Mouse (Mus musculus) cerebellum, adult 11 months (tissue): ENCODE data around the gene Csf2rb.
"Not testable (repeated sequence)": the region's sequence is repeated elsewhere in the genome, so short reads cannot be mapped to it uniquely, and the experiment has no call there.

Experiments
- DNase-seq: peaks from one replicate; pipeline ENCODE4 v3.0.0; 2022

Gene Csf2rb

DNA sequence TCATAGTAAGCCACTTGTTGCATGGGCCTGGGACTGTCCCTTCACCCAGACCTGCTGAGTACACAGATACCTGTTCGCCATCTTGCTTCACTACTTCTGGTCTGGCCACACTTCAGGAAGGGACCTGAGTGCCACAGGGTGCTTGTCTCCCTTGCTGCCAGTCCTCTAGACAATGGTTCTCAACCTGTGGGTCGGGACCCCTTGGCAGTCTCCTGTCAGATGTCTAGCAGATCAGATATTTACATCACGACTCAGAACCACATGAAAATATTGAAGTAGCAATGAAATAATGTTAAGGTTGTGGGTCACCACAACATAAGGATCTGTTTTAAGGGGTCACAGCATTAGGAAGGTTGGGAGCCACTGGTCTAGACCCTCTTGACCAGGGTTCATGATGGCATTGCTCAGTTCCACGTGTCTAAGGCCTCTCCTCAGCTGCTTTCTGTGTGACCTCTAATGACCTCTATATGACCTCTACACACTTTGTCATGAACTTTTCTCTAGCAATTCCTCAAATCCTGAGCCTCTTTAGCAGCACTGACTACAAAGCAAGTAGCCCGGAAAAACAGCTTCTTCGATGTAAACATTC, 2.3 kb downstream of the Csf2rb start:
- not testable (repeated sequence) for DNase-seq

GRCm38 (mm10) chr15:78328520-78329097, 3.1 kb downstream of the Csf2rb start:
- no peak for DNase-seq

DNA sequence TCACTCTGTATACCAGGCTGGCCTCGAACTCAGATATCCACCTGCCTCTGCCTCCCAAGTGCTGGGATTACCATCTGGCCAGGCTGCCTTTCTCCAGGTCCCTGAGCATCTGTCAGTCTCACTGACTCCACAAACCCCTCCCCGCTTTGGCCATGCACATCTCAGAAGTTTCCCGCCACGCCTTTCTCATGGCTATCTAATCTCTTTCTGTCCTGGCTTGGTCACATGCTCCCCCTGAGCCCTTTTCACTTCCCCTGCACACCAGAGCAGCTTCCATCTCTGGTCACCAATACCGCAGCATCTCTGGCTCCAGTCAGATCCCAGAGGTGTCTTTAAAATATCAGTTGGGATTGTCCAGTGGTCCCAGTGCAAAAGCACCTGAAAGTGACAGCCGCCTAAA, 4.4 kb downstream of the Csf2rb start:
- not testable (repeated sequence) for DNase-seq

DNA sequence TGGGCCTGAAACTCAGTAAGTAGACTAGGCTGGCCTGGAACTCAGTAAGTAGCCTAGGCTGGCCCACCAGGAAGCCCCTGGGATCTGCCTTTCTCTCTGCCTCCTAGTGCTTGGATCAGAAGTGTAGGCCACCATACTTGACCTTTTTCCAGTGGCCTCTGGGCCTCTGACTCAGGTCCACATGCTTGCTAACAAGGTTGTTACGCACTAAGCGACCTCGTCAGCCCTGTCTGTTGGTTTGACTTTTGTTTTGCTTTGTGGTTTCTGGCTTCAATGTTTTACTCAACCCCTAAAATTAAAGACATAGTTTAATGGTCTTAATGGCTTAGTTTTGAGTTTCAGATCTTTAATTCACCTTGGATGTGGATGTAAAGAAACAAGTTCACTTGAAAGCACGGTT, 5.2 kb downstream of the Csf2rb start:
- no peak for DNase-seq

GRCm38 (mm10) chr15:78331523-78332340, 6.2 kb downstream of the Csf2rb start:
- no peak for DNase-seq

- no peak for DNase-seq
Observed at GRCm38 (mm10) chr15:78332981-78333380, 7.4 kb downstream of the Csf2rb start.

GRCm38 (mm10) chr15:78334380-78334779, 8.8 kb downstream of the Csf2rb start:
- DNase-seq, result no peak

DNA sequence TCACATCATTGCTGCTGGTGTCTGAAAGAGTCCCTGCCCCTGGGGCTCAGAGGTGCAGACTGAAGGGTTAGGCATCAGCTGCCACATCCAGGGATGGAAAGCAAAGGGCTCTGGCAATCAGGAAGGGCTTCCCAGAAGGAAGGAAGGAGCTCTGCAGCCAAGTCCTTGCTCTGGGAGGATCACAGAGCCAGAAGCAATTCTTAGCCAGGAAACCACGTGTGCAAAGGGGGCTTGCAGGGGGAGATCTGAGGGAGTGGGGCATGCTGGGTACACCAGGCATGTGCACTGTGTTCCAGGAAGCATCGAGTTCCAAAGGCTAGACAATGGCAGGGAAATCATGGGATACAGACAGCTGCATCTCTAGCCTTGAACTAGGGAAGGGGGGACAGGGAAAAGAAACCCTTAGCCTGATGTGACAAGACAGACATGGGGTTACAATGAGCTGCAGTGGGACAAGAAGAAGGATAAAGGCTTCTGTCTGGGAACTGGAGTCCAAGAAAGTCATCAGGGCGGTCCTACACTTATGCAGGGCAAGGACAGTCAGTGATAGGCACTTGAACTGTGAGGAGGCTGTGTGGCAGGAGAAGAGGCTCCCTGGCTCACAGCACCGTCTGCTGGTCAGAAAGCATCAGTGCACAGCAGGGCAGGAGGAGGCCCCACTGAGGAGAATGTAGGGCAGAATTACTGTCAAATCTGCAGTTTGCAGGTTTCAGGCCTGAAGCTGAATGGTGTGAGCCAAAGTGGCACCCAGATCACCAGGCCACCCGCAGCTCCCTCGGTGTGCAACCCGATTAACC, 14.3 kb downstream of the Csf2rb start:
- peak; percentile 27 for DNase-seq

DNA sequence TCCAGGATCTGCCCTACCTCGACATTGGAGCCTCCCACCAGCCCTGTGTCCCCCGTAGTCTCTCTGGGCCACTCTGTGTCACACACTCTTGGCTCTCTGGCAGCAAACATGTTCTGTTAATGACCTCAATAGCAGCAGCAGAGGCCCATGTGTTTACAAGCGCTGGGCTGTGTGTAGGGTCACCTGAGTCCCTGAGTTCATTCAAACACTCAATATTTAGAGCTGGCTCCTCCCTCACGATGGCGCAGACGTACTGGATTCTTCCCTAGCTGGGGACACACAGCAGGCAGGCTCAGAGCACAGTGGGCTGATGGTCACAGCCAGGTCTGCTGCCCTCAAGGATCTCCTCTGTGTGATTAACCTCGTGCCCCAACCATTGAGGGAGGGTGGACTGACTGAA, 15.4 kb downstream of the Csf2rb start:
- DNase-seq, result not testable (repeated sequence)

GRCm38 (mm10) chr15:78343683-78344082, 18.1 kb downstream of the Csf2rb start:
- DNase-seq, result no peak

DNA sequence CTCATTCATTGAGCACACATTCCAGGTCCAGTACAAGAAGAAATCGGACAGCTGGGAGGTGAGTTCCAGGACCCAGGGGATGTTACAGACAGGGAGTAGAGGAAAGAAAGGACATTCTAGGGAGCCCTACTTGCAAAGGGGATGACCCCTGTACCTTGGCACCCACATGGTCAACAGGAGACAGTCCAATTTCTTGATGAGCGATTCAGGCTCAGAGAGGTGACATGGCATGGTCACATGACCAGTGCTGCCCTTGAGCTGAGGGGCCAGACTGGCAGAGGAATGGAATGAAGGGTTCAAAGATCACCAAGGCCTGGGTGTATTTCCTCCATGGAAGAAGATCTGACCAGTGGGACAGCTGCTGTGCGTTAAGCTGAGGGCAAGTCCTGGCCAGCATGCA, 19.0 kb downstream of the Csf2rb start:
- no peak for DNase-seq

DNA sequence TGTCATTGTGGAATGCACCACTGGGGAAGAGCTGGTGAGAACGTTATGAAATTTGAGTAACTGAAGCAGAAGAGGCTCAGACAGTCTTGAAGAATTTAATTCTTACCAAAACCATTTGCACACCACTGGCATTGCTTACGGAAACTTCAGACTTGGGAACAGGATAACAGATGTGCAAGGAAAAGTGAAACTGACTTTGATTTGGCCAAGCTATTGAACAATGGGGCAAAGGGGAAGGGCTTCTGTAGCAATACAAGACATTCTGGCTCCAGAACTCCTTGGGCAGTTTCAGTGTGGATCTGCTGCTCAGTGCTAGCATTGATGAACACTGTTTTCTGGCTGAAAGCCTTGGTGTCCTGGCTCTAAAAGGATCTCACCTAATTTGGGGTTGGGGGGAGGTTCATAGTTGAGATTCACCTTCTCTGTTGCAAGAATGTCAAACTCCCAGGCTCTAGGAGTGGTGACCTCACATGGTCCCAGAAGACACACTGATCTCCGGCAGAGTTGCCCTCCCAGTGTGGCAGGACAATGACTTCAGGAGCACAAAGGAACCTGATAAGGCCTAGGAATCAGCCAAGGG, 26.1 kb downstream of the Csf2rb start:
- DNase-seq, result no peak

GRCm38 (mm10) chr15:78354958-78355357, 29.4 kb downstream of the Csf2rb start:
- no peak for DNase-seq

- no peak for DNase-seq
Observed at GRCm38 (mm10) chr15:78355548-78355947, 30.0 kb downstream of the Csf2rb start.

GRCm38 (mm10) chr15:78365916-78366315, 40.4 kb downstream of the Csf2rb start:
- no peak for DNase-seq

GRCm38 (mm10) chr15:78366875-78367274, 41.3 kb downstream of the Csf2rb start:
- no peak for DNase-seq

DNA sequence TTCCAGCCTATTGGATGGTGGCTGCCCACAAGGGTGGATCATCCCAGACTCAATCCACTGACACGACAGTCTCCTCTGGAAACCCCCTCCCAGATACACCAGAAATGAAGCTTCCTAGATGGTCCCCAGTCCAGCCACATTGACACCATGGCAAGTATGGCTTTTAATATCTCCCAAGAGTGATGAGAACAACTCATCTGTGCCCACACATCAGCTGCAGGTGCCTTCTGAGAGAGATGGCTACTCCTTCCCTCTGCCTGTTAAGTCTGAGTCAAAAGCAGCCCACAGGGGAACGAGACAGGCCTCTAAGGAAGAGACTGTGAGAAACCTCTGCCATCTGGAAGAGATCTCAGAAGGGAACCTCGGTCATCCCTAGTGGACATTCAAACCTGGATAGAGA, 42.3 kb downstream of the Csf2rb start:
- no peak for DNase-seq

- peak; percentile 18 for DNase-seq
Observed at GRCm38 (mm10) chr15:78368926-78369346, 43.4 kb downstream of the Csf2rb start.

DNA sequence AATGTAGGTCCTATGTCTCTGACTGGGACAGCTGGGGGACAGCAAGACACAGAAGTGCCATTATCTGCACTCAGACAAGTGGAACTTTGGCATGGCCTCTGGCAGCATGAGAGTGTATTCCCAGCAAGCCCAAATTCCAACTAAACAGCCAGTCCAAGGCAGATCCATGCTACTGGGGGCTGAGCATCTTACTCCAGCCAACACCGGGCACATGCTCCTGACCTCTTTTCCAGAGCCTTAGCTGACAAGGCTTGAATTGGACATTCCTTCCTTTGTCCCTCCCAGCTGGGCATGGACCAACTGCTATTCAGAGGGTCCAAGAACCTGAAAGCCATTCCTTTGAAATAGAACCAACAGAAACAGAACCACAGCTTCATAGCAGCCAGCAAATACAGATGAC, 44.1 kb downstream of the Csf2rb start:
- DNase-seq, result no peak

DNA sequence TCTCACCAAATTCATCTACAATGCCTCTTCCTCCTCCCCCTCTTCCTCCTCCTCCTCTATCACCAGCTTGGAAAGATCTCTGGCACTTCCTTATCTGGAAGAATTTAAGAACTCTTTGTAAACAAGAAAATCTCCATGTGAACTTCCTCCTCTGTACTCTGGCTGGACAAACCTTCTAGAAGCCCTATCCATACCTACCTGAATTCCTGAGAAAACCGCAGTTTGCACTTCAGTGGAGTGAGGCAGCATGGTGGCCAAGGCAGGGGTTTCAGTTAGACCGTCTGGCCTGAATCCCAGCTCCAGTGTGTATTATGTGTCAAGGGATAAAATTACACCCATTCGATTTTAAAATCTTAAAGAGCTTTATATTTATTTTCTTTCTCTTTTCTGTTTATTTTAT, 47.2 kb downstream of the Csf2rb start:
- no peak for DNase-seq

DNA sequence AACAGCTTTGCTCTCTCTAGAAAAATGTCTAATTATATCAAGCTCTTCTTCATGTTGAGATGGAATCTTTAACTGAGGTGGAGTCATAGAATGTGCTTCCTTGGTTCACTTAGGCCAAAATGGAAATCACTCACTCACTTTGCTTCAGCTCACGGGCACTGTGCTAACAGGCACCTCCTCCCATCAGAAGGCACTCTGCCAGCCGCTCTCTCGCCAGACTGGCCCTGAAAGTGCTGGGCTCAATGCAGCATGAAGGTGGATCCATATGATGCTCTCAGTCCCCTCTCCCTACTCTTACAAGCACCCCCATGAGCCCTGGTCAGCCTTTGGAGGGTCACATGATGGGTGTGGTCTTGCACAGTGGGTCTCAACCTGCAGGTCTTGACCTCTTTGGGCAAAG, 48.7 kb downstream of the Csf2rb start:
- no peak for DNase-seq

GRCm38 (mm10) chr15:78377859-78378258, 52.3 kb downstream of the Csf2rb start:
- no peak for DNase-seq

DNA sequence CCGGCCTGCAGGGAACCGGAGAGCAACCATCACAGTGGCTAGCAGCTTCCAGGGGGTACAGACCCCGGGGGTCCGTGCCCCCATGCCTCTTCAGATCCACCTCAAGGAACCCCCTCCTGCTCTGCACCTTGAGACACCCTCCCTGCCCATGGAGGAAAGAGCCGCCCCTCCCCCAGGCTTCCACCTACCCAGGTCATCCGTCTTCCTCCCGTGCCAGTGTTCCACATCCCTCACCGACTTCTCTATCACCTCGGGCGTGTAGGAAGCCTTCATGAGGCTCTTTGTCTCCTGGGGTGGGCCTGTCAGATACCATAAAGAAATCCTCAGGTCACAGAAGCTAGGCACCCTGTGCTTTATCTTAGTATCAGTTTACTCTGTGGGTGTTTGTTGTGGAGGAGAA, 53.0 kb downstream of the Csf2rb start:
- no peak for DNase-seq
